ENCODE assay signal across 18 mouse cellular contexts in genomic region chr6:56032231-56032630, GRCm38 (mm10). TPM values are rescaled to one million over a fixed set of nuclear protein-coding genes. Genes with fewer than 3 reads are reported as not detected.
"Had no signal": no experiment of that assay in that cellular context is flagged by ENCODE, and none has a peak within 500 bp of the region (broad histone marks: within the 10 kb centered on the region; RNA-seq: fewer than 3 reads in every experiment).

No protein-coding gene starts in this region.

- H3K4me3 ChIP-seq: layer of hippocampus, adult 2 months; limb, embryonic 12.5 days; liver, embryonic 13.5 days; lung, embryonic 15.5 days; midbrain, embryonic 12.5 days; neural tube, embryonic 13.5 days; stomach, embryonic 15.5 days had no signal

- H3K9me3 ChIP-seq: limb, embryonic 12.5 days; liver, embryonic 13.5 days; lung, embryonic 15.5 days; midbrain, embryonic 12.5 days; neural tube, embryonic 13.5 days; stomach, embryonic 15.5 days had no signal

- H3K4me1 ChIP-seq: limb, embryonic 12.5 days; liver, embryonic 13.5 days; lung, embryonic 15.5 days; stomach, embryonic 15.5 days had no signal

- DNase-seq: kidney, postnatal 4 days; liver; liver, embryonic 13.5 days; liver, postnatal 0 days; lung, postnatal 14 days; retina, postnatal 1 day; right cerebral cortex, postnatal 4 days; thymus, adult 2 months; thymus, postnatal 25 days had no signal

- ATAC-seq: liver, postnatal 0 days had no signal

- H3K27me3 ChIP-seq: limb, embryonic 12.5 days; liver, embryonic 13.5 days; lung, embryonic 15.5 days; midbrain, embryonic 12.5 days; neural tube, embryonic 13.5 days; stomach, embryonic 15.5 days had no signal

- H3K4me2 ChIP-seq: limb, embryonic 12.5 days; liver, embryonic 13.5 days; lung, embryonic 15.5 days; midbrain, embryonic 12.5 days; neural tube, embryonic 13.5 days; stomach, embryonic 15.5 days had no signal

- H3K9ac ChIP-seq: limb, embryonic 12.5 days; liver, embryonic 13.5 days; liver, postnatal 0 days; lung, embryonic 15.5 days; midbrain, embryonic 12.5 days; neural tube, embryonic 13.5 days; stomach, embryonic 15.5 days had no signal

- H3K36me3 ChIP-seq: limb, embryonic 12.5 days; liver, embryonic 13.5 days; lung, embryonic 15.5 days; midbrain, embryonic 12.5 days; neural tube, embryonic 13.5 days; stomach, embryonic 15.5 days had no signal

- H3K27ac ChIP-seq: kidney, postnatal 0 days; layer of hippocampus, adult 2 months; limb, embryonic 12.5 days; liver, embryonic 13.5 days; lung, embryonic 15.5 days; midbrain, embryonic 12.5 days; neural tube, embryonic 13.5 days; stomach, embryonic 15.5 days had no signal

RNA-seq across cellular contexts. Expression of gene Ppp1r17, which starts 14.9 kb away (rescaled TPM):
- total RNA-seq: layer of hippocampus, adult 2 months; megakaryocyte-erythroid progenitor cell, adult 5-6 weeks had no signal
- polyA plus RNA-seq: liver, embryonic 13.5 days; liver, postnatal 0 days; spleen, adult 2 months had no signal
